Mouse (Mus musculus): ENCODE data around the gene Arl16. TPM values are rescaled to one million over a fixed set of nuclear protein-coding genes. Genes with fewer than 3 reads are reported as not detected.
"Not testable (repeated sequence)": the region's sequence is repeated elsewhere in the genome, so short reads cannot be mapped to it uniquely, and the experiment has no call there.

Arl16 gene
- total RNA-seq (2021) = 10 to 100 TPM; 57.9 to 61.5 TPM
- long read RNA-seq, transcript Arl16-201 (5 exons, 911 nt) = minor isoform, 17 of 97 reads
- long read RNA-seq, transcript Arl16-204 (4 exons, 607 nt) = minor isoform, 22 of 97 reads
- long read RNA-seq, transcript Arl16-211 (3 exons, 760 nt) = major isoform, 30 of 97 reads
- long read RNA-seq, partial matches to known transcripts = 8 of 97 reads
- long read RNA-seq, other reads (novel, unspliced or antisense) = 12 of 97 reads

- peak; percentile 93 for DNase-seq (ENCODE audit: low spot score in 2 of 2)
Measured at GRCm38 (mm10) chr11:120467051-120467735, at the start of gene Arl16. Gene Arl16 (minus strand): TSS chr11:120467607.

DNA sequence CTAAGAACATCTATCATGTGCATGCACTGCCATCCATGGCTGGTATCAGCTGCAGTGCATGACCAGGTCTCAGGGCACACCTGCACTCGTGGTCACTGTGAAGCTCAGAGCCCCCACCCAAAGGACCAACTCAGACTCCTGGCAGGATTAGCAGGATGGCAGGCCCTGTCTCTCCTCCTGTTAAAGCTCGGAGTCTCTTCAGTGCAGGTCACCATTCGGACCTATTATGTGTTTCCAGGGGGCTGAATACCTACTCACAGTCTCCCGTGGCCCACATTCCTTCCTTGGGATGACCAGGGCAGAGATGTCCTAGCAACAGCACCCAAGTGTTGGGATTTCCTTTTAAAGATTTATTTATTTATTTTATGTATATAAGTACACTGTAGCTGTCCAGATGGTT, 49.7 kb upstream of the Arl16 start:
- no peak for DNase-seq (ENCODE audit: low spot score in 2 of 2)

- DNase-seq (ENCODE audit: low spot score in 2 of 2) = peak; percentile 95 to 96
Measured at GRCm38 (mm10) chr11:120515611-120516010, 48.2 kb upstream of the Arl16 start.

- not testable (repeated sequence) for DNase-seq (ENCODE audit: low spot score in 2 of 2)
Measured at GRCm38 (mm10) chr11:120514262-120514661, 46.9 kb upstream of the Arl16 start.

DNA sequence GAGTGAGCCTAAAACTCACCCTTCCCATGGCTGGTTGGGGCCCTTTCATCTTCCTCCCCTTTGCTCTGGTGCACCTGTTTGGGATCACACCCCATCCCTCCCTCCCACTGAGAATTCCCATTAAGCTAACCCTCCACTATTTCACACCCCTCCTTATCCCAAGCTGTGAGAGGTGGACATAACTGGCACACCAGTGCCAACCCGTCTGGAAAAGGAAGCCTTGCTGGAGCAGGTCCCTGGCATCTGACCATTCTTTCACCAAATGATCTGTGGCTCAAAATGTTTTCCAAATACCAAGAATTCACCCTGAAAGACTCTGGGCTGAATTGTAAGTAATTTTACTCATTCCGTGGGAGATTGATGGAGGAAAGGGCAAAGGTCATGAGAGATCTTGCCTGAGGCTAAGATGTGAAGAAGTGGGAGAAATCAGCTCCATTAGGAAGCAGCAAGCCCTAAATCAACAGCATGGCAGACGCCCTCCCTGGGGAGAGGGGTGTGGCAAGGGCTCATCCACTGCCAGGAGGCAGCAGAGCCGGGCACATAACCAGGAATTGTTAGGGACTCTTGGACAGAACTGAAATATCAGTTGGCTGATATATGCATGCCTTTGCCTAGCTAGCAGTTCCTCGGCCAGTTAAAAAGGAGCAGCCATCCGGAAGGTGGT, 45.5 kb upstream of the Arl16 start:
- DNase-seq (ENCODE audit: low spot score in 2 of 2) = no peak

- DNase-seq (ENCODE audit: low spot score in 2 of 2) = no peak
Measured at GRCm38 (mm10) chr11:120510375-120511030, 43.1 kb upstream of the Arl16 start.

- DNase-seq (ENCODE audit: low spot score in 2 of 2) = no peak
Measured at GRCm38 (mm10) chr11:120509940-120510339, 42.5 kb upstream of the Arl16 start.

DNA sequence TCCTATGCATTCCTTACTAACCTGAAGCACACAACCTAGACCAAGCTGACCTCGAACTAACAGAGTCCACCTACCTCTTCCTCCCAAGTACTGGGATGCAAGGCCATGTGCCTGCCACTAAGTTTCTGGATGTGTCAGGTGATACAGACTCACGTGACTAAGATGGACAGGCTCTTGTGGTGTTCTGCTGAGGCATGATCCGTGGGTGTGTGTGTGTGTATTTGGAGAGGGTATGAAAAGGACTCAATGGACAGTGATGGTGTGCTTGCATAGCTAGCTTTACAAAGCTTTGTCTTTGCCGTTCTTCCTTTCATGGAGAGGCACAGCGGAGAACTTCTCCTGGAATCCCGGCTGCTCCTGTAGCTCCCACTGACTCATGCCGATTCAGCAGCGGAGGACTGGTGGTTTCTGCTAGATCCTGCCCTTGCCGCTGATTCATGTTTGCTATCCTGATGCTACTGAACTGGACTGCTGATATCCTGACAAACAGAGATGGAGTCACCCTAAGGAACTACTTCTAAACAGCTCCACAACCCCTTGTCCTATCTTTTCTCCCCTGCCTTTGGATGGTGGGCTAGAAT, 41.0 kb upstream of the Arl16 start:
- DNase-seq (ENCODE audit: low spot score in 2 of 2) = no peak

- no peak for DNase-seq (ENCODE audit: low spot score in 2 of 2)
Measured at GRCm38 (mm10) chr11:120507611-120508289, 40.3 kb upstream of the Arl16 start.

- DNase-seq (ENCODE audit: low spot score in 2 of 2) = no peak
Measured at GRCm38 (mm10) chr11:120506899-120507298, 39.5 kb upstream of the Arl16 start.

DNA sequence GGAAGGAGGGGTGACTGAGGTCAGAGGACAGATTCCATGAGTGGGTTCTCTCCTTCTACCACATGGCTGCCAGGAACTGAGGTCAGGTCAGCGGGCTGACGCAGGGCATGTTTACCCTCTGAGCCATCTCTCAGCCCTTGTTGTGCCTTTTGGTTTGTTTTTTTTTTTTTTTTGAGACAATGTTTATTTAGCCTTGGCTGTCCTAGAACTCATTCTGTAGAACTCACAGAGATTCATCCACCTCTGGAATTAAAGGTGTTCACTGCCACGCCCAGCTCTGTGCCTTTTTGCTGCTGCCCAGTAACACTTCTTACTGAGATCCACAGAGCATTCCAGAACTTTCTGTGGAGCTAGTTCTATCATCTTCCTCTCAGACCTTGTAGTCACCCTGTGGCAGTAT, 38.3 kb upstream of the Arl16 start:
- no peak for DNase-seq (ENCODE audit: low spot score in 2 of 2)

DNA sequence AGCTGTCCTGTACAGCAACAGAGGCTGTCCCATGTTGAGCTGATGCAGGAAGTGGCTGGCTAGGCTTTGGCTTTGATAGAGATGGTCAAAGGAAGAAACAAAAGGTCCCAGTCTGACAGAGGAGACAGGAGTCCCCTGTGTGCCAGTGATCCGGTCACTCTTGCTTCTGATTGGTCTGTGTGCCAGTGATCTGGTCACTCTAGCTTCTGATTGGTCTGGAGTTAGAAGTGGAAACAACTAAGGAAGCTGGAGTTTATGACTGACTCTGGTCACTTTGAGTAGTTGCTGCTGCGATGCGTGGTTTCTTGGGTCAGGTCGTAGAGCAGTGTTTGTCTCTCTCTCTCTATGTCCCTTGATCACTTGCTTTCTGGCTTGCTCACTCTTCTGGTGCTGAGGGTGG, 34.3 kb upstream of the Arl16 start:
- no peak for DNase-seq (ENCODE audit: low spot score in 2 of 2)

- no peak for DNase-seq (ENCODE audit: low spot score in 2 of 2)
Measured at GRCm38 (mm10) chr11:120501018-120501417, 33.6 kb upstream of the Arl16 start.

GRCm38 (mm10) chr11:120500357-120500756, 33.0 kb upstream of the Arl16 start:
- DNase-seq (ENCODE audit: low spot score in 2 of 2) = no peak

DNA sequence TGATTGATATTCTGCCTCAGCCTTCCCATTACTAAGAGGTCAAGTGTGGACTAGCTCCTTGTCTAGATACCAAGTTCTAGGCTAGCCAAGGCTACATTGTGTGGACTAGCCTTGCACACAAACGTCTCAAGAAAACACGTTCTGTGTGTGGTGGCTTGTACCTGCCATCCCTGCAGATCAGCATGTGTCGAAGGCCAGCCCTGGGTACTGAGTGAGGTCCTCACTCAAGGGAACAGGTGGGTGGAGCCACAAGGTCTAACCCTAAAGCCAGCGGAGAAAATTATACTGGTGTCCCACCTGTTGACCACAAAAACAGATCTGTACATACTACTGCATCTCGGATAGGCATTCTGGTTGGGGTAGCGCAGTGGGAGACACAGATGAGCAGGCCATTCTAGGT, 32.5 kb upstream of the Arl16 start:
- no peak for DNase-seq (ENCODE audit: low spot score in 2 of 2)

DNA sequence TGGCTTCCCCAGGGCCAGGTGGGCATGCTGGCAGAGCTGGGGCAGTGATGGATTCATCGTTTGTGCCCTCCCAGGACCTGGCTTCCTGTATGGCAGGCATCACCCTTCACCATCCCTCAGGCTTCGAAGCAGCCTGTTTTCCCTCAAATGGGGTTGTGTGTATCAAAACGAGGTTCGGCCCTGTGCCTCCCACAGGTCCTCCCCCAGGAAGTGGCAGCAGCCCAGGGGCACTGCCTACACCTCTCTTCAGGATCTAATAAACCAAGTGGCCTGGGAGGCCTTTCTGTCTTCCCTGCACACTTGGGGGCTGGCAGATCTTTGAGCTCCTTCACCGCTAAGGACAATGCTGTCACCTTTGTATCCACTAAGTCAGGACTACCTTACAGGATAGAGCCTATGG, 31.5 kb upstream of the Arl16 start:
- DNase-seq (ENCODE audit: low spot score in 2 of 2) = no peak

DNA sequence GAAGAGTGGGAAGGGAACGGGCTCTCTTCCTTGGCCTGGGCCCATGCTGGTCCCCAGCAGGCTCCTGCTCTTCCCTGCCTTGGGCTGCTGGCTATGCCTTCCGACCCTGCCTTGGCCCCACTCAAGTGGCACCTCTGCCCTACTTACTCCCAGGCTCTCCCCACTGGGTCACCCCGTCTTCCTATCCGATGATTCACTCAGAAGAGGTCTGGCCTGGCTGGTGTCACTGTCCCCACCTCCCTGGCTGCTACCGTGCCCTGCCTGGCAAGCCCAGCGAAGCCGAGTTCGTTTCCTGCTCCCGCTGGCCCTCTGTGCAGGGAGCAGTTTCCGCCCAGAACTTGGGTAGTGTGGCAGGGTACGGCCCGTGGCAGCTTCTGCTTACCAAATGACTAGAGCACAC, 30.8 kb upstream of the Arl16 start:
- no peak for DNase-seq (ENCODE audit: low spot score in 2 of 2)

DNA sequence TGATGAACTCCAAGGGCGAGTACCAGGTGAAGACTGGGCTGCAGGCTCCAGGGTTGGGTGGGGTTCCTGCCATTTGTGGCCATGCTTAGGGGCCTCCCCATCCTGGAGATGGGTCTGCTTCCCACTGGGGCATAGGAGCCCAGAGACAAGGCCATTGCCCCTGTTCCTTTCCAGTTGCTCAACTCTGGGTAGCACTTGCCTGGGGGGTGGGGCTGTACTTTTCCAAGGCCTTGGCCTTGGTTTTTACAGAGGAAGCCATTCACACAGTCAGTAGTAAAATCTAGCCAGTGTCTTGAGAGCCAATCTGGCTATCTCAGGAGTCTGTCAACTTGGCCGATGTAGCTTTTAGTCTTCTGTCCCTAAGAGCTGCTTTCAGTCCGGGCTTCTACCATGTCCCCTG, 30.0 kb upstream of the Arl16 start:
- no peak for DNase-seq (ENCODE audit: low spot score in 2 of 2)

GRCm38 (mm10) chr11:120493911-120494310, 26.5 kb upstream of the Arl16 start:
- no peak for DNase-seq (ENCODE audit: low spot score in 2 of 2)

- no peak for DNase-seq (ENCODE audit: low spot score in 2 of 2)
Measured at GRCm38 (mm10) chr11:120493351-120493750, 25.9 kb upstream of the Arl16 start.

DNA sequence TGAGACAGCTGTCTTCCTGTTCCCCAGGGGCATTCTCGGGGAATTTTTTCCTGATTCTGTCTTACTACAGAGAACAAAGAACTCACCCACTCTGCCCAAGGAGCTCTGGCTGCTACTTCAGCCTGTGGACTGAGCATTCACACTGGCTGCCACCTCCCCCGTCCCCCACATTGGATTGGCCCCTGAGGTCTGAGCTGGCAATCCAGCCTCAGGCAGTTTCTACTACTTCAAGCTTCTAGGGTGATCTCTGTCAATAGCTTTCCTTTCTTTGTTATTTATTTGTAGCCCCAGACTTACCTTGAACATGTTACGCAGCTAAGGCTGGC, 25.4 kb upstream of the Arl16 start:
- no peak for DNase-seq (ENCODE audit: low spot score in 2 of 2)

All from layer of hippocampus, postnatal 10 days (tissue).